Mouse (Mus musculus) bone marrow, adult 2 months (tissue): ENCODE data around the gene Zfp592.

ENCODE experiments used
- CTCF ChIP-seq: fragments of 200-500 bp; IDR thresholded peaks from 2 replicates; pipeline ENCODE4 v1.5.1; 2011; ENCODE audit warnings: low read length, control low read depth; ENCODE audit not compliant: control insufficient read depth, insufficient read depth
- POLR2A ChIP-seq: fragments of 200-500 bp; IDR thresholded peaks from 2 replicates; pipeline ENCODE4 v1.6.1; 2011; ENCODE audit warnings: low read depth, mild to moderate bottlenecking, control low read depth, low read length, borderline replicate concordance; ENCODE audit not compliant: control insufficient read depth

- TF ChIP-seq CTCF = no peak
- TF ChIP-seq POLR2A = no peak
These were observed 6.1 kb downstream of the Zfp592 start for GRCm38 (mm10) chr7:80999536-80999935.
